Mouse (Mus musculus) hindbrain, embryonic 13.5 days (tissue): ENCODE results near the gene Gm20820. TPM values are rescaled to one million over a fixed set of nuclear protein-coding genes. Genes with fewer than 3 reads are reported as not detected.
"Not testable (repeated sequence)": the region's sequence is repeated elsewhere in the genome, so short reads cannot be mapped to it uniquely, and the experiment has no call there.

Experiments
- ATAC-seq: fragments of 200-750 bp; cut with Nextera tagmentation; 2 replicates; pipeline ENCODE4 v1.8.0; 2017; ENCODE audit warnings: moderate TSS enrichment; ENCODE audit not compliant: low FRiP score
- H3K27ac ChIP-seq: fragments of 300-500 bp; sonication (generic); 2 replicates; pipeline ENCODE4 v1.5.1; 2015; ENCODE audit warnings: inconsistent platforms, mild to moderate bottlenecking, moderate library complexity
- H3K27me3 ChIP-seq: fragments of 300-500 bp; sonication (generic); 2 replicates; pipeline ENCODE4 v1.6.1; 2015; ENCODE audit warnings: mild to moderate bottlenecking, inconsistent platforms
- H3K36me3 ChIP-seq: fragments of 300-500 bp; sonication (generic); 2 replicates; pipeline ENCODE4 v1.6.1; 2015; ENCODE audit warnings: mild to moderate bottlenecking, inconsistent platforms
- H3K4me1 ChIP-seq: fragments of 300-500 bp; sonication (generic); replicated peaks from 2 replicates; pipeline ENCODE4 v1.6.1; 2015; ENCODE audit warnings: inconsistent platforms
- H3K4me2 ChIP-seq: fragments of 300-500 bp; sonication (generic); 2 replicates; pipeline ENCODE4 v1.6.1; 2015; ENCODE audit warnings: inconsistent platforms, mild to moderate bottlenecking, moderate library complexity
- H3K4me3 ChIP-seq: fragments of 300-500 bp; sonication (generic); 2 replicates; pipeline ENCODE4 v1.5.1; 2015; ENCODE audit warnings: mild to moderate bottlenecking, inconsistent platforms
- H3K9ac ChIP-seq: fragments of 300-500 bp; sonication (generic); 2 replicates; pipeline ENCODE4 v1.6.1; 2015; ENCODE audit warnings: mild to moderate bottlenecking, inconsistent platforms
- H3K9me3 ChIP-seq: fragments of 300-500 bp; sonication (generic); 2 replicates; pipeline ENCODE4 v1.6.1; 2016; ENCODE audit warnings: inconsistent platforms
- WGBS: fragments of 180-500 bp; shearing (Covaris S2); methylation state at CpG from one replicate; pipeline ENCODE4 v1.1.7; 2015; 5-methylcytosine and 5-hydroxymethylcytosine counted together
- polyA plus RNA-seq: library from polyadenylated mRNA; unstranded; fragments of >200 nt; fragmentation: Nextera tagmentation; extraction: Ambion mirVana; gene quantifications from 2 replicates; pipeline ENCODE4 v1.2.1, GENCODE M21; 2015

Gene Gm20820
- not detected in 2 replicates for polyA plus RNA-seq

- H3K9me3 ChIP-seq, ATAC-seq, H3K9ac ChIP-seq, H3K27ac ChIP-seq, H3K4me2 ChIP-seq, H3K4me1 ChIP-seq, H3K27me3 ChIP-seq, H3K4me3 ChIP-seq, H3K36me3 ChIP-seq: not testable (repeated sequence)
- WGBS, result no CpG with 5 or more reads among the region's 6 CpGs
These were observed at the start of gene Gm20820 for GRCm38 (mm10) chrY:86061472-86061871. TSS of gene Gm20820 (plus strand) at chrY:86061772.
